Mouse (Mus musculus) mouse embryonic stem cell (cell line): Measurements from ENCODE around the gene Git1.

ENCODE experiments used
- in situ Hi-C, 2 experiments: fragments of 300-500 bp; cut with MboI; formaldehyde crosslinking; loops; 1 replicate in 1 of 2; 3 replicates in 1 of 2; pipeline ENCODE4 v1.14.3; 2019 to 2020; ENCODE audit warnings: low sequenced_read_pairs in 2 of 2, low pct_unique_long_range_greater_than_20kb in 1 of 2, mixed read lengths in 1 of 2; ENCODE audit not compliant: unreplicated experiment in 1 of 2

Git1 gene

DNA sequence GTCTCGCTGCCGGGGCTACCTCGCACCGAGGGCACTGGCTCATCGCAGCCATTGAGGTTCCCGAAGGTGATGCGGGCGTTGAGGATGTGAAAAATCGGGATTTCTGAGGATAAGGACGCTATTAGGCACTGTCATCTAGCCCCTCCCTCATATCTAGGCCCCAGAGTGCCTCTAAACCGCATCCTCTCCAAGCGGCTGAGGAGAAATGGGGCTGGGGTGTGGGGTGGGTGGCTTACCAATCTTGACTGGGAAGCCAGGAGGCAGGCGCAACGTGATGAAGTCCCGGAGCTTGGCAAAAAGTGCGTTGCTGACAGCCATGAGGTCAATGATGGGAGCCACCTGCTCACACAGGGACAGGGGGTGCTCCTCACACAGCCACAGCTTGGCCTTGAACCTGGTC, 20.6 kb upstream of the Git1 start:
- in situ Hi-C loops: no loop called here

- in situ Hi-C loops: no loop called here
Measured at GRCm38 (mm10) chr11:77476216-77476615, 17.1 kb upstream of the Git1 start.

GRCm38 (mm10) chr11:77476895-77477294, 16.5 kb upstream of the Git1 start:
- in situ Hi-C loops: no loop called here

- in situ Hi-C loops: no loop called here
Measured at GRCm38 (mm10) chr11:77483043-77483442, 10.3 kb upstream of the Git1 start.

DNA sequence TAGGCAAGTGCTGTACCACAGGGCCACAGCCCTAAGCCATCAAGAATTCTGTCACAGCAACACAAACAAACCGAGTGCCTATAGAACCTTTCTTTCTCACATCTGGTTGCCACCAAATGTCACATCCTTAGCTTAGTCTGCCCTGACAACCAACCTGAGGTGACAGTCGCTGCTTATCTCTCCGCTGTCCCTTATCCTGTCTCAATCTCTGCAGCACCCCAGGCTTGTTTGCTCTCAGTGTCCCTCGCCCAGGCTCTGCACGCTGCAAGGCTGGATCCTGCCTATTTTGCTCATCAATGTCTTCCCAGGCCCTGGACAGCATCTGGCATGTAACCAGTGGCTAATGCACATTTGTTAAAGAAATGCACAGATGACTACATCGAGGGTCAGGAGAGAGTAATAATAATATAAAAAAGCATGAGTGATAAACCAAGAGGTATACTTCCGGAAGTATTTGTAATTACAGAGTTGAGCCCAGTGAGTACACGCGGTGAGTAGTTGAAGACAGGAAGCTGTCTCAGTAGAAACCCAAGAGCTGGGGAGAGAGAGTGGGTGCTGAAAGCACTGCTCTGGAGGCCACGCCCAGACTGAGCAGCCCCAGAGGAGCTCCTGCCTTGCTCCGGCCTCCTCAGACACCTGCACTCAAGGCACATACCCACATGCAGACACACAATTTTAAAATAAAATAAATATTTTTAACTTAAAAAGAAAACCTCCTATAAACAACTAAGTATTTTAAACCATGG, 9.7 kb upstream of the Git1 start:
- in situ Hi-C loops: no loop called here

DNA sequence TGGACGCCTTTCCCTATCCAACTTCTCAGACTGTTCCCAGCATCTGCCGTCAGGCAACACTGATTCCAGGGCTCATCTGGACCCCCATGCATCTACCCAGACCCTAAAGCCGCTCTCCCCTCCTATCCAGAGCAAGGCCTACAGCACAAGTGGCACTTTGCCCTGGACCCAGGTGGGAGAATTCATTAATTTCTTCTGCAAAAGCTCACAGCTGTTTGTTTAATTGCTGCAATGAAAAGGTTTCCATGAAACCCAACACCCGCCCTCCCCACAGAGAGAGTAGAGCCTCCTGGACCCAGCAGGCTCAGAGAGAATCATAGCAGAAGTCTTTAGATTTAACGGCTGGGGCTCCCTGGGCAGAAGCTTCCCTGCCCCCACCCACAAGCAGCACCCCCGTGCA, 8.1 kb upstream of the Git1 start:
- in situ Hi-C loops: no loop called here

- in situ Hi-C loops: no loop called here
Measured at GRCm38 (mm10) chr11:77486798-77487197, 6.6 kb upstream of the Git1 start.

GRCm38 (mm10) chr11:77488771-77489581, 4.4 kb upstream of the Git1 start:
- in situ Hi-C loops: no loop called here

DNA sequence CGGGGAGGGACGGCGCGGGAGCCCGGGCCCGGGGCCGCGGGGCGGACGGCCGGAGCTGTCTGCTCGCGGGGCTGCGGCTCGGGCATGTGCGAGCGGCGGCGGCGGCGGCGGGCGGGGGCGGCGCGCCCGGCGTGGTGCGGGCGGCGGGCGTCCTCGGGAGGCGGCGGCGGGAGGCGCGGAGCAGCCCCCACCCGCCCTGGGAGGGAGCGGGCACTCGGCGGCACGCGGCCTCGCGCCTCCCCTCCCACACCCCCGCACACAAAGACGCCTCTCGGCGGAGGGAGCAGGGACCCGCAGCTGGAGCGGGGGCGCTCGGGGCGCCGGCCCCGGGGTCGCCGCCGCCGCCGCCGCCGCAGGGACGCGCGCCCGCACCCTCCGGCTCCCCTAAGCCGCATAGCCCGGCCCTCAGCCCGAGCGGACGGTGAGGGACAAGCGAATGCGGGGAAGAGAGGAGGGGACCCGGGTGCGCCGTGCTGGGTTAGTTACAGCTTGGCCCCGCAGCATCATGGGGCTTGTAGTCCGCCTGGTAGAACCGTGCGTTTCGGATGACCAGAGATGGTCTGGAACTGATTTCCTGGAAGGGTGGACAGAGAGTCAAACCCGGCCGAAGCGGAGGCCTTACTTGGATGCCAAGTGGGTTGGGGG, 3.6 kb upstream of the Git1 start, which contains the start of gene Ankrd13b:
Gene Ankrd13b, minus strand, starts transcription at position 88 of the 645 bp plus-strand sequence.
- in situ Hi-C loops: no loop called here

DNA sequence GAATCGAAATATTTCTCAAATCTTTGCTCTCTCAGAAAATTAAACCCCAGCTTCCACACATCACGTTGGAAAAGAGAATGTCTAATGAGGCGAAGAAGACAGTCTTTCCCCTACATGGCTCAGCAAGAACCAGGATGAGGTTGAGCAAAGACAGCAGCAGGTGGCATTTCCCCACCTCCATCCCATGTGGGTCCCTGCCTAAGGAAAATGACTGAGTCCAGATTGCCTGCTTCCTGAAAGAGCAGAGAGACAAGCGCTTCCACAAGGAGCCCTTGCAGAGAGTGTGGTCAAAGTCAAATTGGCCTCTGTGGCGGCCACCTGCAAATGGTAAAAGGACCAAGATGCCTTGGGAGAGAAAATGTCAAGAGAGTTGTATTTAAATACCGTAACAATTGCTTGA, 2.9 kb upstream of the Git1 start:
- in situ Hi-C loops: no loop called here

DNA sequence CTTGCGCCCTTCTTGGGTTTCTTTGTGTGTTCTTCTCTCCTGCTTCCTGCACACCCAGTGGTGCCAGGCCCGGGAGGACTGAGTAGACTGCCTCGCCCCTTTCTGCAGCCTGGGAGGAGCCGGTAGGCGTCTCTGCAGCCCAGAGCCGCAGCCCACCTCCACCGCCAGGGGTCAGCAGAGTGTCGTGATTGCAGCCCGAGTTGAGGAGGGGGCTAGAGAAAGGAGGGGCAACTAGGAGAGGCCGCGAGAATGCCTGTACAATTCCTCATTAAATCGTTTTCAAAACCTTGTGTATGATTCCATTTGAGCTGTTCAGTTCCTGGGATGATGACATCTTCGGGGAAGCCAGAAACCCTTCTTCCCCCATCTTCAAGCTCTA, 2.2 kb upstream of the Git1 start:
- in situ Hi-C loops: no loop called here

DNA sequence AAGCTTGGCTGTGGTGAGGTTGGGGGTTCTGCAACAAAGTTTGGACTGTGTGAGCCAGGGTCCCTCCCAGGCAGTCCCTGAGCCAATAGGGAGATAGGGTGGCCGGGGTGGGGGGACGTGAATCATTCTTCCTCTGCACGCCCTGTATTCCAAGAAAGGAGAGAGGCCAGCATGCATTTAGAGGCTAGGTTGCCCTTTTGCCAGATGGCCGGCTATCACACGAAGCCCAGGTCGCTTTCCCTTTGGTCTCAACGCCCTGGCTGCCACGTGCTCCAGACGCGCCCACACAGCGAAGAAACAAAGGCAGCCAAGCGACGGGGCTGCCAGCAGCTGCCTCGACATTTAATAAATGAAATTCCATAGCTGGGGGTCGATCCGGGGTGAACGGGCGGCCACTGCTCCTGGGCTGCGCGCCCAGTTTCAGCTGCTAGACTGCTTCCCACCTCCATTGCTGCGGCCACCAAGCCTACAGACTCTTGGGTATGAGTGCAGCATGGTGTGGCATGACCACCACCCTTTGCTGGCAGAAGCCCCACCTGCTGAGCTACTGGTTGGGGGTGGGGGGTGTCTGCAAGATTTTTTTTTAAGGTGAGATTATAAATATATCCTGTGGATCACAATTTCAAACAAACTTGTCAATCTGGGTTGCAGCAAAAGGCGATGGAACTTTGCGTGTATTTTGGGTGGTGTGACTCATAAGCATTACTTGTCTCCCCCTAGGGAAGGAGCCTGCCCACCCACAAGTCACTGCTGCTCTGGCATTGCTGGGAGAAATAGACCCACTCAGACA, 1.7 kb upstream of the Git1 start:
- in situ Hi-C loops: no loop called here

DNA sequence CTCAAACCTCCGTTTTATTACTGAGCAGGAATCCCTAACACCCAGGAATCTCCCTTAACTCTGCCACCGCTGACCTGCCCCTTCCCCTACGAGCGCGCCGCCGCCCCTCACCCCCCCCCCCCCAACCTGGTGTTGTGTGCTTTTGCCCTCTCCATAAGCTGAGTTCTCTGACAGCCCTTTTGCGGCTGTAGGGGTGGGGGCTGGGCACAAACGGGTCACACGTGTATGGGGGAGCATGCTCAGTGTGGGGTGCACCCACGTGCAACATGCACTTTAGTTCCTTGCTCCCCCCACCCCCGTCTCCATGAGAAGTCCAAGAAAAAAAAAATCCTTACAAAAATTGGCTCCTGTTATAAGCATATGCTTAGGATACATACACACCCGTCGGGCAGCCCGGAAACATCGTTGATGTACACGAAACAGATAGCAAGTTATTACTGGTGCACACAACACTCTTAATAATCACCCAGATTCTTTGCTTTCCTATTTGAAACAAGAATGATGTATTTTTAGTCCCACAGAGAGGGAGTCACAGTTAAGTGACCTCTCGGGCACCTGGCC, 971 bp upstream of the Git1 start:
- in situ Hi-C loops: no loop called here

- in situ Hi-C loops: no loop called here
Measured at GRCm38 (mm10) chr11:77492911-77493332, 440 bp upstream of the Git1 start.

DNA sequence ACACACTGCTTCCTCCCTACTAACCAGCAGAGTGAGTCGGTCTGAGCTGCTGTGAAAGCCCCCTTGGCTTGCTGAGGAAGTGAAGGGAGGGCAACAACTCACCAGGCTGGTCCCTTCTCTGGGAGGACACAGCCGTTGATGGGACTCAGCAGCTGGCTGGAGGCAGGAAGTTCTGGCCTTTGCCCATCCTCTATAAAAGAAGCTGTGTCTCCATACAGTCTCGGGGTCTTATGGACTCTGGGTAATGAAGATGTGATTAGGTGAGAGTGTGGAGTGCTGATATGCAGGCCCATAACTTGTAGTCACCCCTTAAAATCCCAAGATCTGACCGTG, 948 bp downstream of the Git1 start:
- in situ Hi-C loops: no loop called here

- in situ Hi-C loops: no loop called here
Measured at GRCm38 (mm10) chr11:77494782-77495181, 1.4 kb downstream of the Git1 start.

- in situ Hi-C loops: no loop called here
Measured at GRCm38 (mm10) chr11:77495507-77495906, 2.1 kb downstream of the Git1 start.

- in situ Hi-C loops: no loop called here
Measured at GRCm38 (mm10) chr11:77497341-77497756, 4.0 kb downstream of the Git1 start.
